Mouse (Mus musculus) midbrain, embryonic 14.5 days (tissue): ENCODE results near the gene Zfp575. TPM values are rescaled to one million over a fixed set of nuclear protein-coding genes. Genes with fewer than 3 reads are reported as not detected.
"Not testable (repeated sequence)": the region's sequence is repeated elsewhere in the genome, so short reads cannot be mapped to it uniquely, and the experiment has no call there.

Experiments
- ATAC-seq: fragments of 200-750 bp; cut with Nextera tagmentation; 2 replicates; pipeline ENCODE4 v1.8.0; 2017; ENCODE audit warnings: moderate number of reproducible peaks, moderate library complexity; ENCODE audit not compliant: low FRiP score, low TSS enrichment
- DNase-seq: peaks from one replicate; pipeline ENCODE4 v3.0.0-alpha.2; 2015
- H3K27ac ChIP-seq: fragments of 300-500 bp; sonication (generic); replicated peaks from 2 replicates; pipeline ENCODE4 v1.5.1; 2014; ENCODE audit warnings: mild to moderate bottlenecking, low read depth, low read length, moderate library complexity
- H3K27me3 ChIP-seq: fragments of 300-500 bp; sonication (generic); 2 replicates; pipeline ENCODE4 v1.6.1; 2014; ENCODE audit warnings: low read length, control low read depth, mixed read lengths; ENCODE audit not compliant: control insufficient read depth, insufficient read depth
- H3K36me3 ChIP-seq: fragments of 300-500 bp; sonication (generic); 2 replicates; pipeline ENCODE4 v1.6.1; 2014; ENCODE audit warnings: low read length, control low read depth; ENCODE audit not compliant: control insufficient read depth, insufficient read depth
- H3K4me1 ChIP-seq: fragments of 300-500 bp; sonication (generic); 2 replicates; pipeline ENCODE4 v1.6.1; 2014; ENCODE audit warnings: mild to moderate bottlenecking, antibody characterized with exemption, low read length, control low read depth; ENCODE audit not compliant: control insufficient read depth, insufficient read depth
- H3K4me2 ChIP-seq: fragments of 300-500 bp; sonication (generic); 2 replicates; pipeline ENCODE4 v1.6.1; 2014; ENCODE audit warnings: mild to moderate bottlenecking, low read length, moderate library complexity
- H3K4me3 ChIP-seq: fragments of 300-500 bp; sonication (generic); replicated peaks from 2 replicates; pipeline ENCODE4 v1.5.1; 2014; ENCODE audit warnings: low read depth, low read length
- H3K9ac ChIP-seq: fragments of 300-500 bp; sonication (generic); replicated peaks from 2 replicates; pipeline ENCODE4 v1.6.1; 2014; ENCODE audit warnings: mild to moderate bottlenecking, low read length, moderate library complexity
- H3K9me3 ChIP-seq: fragments of 300-500 bp; sonication (generic); 2 replicates; pipeline ENCODE4 v1.6.1; 2016; ENCODE audit warnings: low read length, control low read depth, mixed read lengths; ENCODE audit not compliant: control insufficient read depth
- WGBS: fragments of 180-500 bp; shearing (Covaris S2); extraction: QIAGEN DNeasy Blood & Tissue Kit; methylation state at CpG from one replicate; pipeline ENCODE4 v1.1.7; 2014; 5-methylcytosine and 5-hydroxymethylcytosine counted together
- polyA plus RNA-seq: library from polyadenylated mRNA; unstranded; fragments of >200 nt; fragmentation: Nextera tagmentation; extraction: Ambion mirVana; gene quantifications from 2 replicates; pipeline ENCODE4 v1.2.1, GENCODE M21; 2014

Gene Zfp575
- polyA plus RNA-seq, 1 experiment from 2014 or later, result 9.2 TPM

GRCm38 (mm10) chr7:24619671-24620397 is 32.4 kb upstream of the Zfp575 start:
- DNase-seq (no peak), ATAC-seq (no peak)
- Histone ChIP-seq H3K27me3 (no peaks in the 10 kb centered on the region), H3K9ac (no peak overlapping the region), H3K27ac (no peak overlapping the region), H3K9me3 (no peaks in the 10 kb centered on the region), H3K4me3 (no peak overlapping the region), H3K36me3 (no peaks in the 10 kb centered on the region), H3K4me1 (no peaks in the 10 kb centered on the region), H3K4me2 (no peak overlapping the region)
- 51% methylated on average over 13 of the region's 13 CpGs for WGBS

- ATAC-seq, DNase-seq, H3K36me3 ChIP-seq, H3K27ac ChIP-seq, H3K27me3 ChIP-seq, H3K4me1 ChIP-seq, H3K9me3 ChIP-seq, H3K9ac ChIP-seq, H3K4me2 ChIP-seq, H3K4me3 ChIP-seq: not testable (repeated sequence)
- WGBS, result 92% methylated on average over 8 of the region's 8 CpGs
Observed at GRCm38 (mm10) chr7:24618374-24618773, 30.9 kb upstream of the Zfp575 start.

- H3K4me1 ChIP-seq, result 0 out of 2 replicates have a peak, but pooled peaks cover 2% of the 10 kb centered on the region
- H3K9me3 ChIP-seq, result no peaks in the 10 kb centered on the region
- ATAC-seq, result no peak
- H3K27ac ChIP-seq, result no peak overlapping the region
- no peak overlapping the region for H3K9ac ChIP-seq
- no peak overlapping the region for H3K4me3 ChIP-seq
- no peaks in the 10 kb centered on the region for H3K36me3 ChIP-seq
- H3K27me3 ChIP-seq, result peaks cover 10% of the 10 kb centered on the region
- no peak for DNase-seq
- no peak overlapping the region for H3K4me2 ChIP-seq
- WGBS, result 86% methylated on average over 8 of the region's 8 CpGs
Observed at GRCm38 (mm10) chr7:24617763-24618162, 30.3 kb upstream of the Zfp575 start.

DNA sequence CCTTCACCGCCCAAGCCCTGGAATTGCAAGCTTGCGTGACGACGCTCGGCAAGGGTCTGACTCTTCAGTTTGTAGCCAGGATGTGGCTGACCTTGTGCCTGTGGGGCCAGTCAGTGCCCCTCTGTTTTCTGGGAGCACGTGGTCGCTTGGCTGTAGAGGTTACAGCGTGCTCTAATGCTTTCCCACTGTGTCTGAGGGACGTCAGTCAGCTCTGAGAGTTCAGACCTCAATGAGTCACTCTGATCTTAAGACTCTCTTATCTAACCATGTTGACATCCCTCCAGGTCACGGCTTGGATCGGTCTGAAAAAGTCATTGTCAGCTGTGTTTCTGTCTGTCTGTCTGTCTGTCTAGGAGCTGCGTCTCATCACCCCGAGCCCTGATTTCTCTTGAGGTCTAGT is 27.4 kb upstream of the Zfp575 start:
- H3K9ac ChIP-seq, result no peak overlapping the region
- H3K36me3 ChIP-seq, result no peaks in the 10 kb centered on the region
- H3K9me3 ChIP-seq, result no peaks in the 10 kb centered on the region
- H3K4me2 ChIP-seq, result no peak overlapping the region
- H3K4me1 ChIP-seq, result peaks cover 10% of the 10 kb centered on the region; the same call in 1 of the 2 replicates
- H3K27ac ChIP-seq, result no peak overlapping the region
- DNase-seq, result no peak
- ATAC-seq, result no peak
- no peak overlapping the region for H3K4me3 ChIP-seq
- 76% methylated on average over 13 of the region's 13 CpGs for WGBS
- peaks cover 38% of the 10 kb centered on the region for H3K27me3 ChIP-seq

DNA sequence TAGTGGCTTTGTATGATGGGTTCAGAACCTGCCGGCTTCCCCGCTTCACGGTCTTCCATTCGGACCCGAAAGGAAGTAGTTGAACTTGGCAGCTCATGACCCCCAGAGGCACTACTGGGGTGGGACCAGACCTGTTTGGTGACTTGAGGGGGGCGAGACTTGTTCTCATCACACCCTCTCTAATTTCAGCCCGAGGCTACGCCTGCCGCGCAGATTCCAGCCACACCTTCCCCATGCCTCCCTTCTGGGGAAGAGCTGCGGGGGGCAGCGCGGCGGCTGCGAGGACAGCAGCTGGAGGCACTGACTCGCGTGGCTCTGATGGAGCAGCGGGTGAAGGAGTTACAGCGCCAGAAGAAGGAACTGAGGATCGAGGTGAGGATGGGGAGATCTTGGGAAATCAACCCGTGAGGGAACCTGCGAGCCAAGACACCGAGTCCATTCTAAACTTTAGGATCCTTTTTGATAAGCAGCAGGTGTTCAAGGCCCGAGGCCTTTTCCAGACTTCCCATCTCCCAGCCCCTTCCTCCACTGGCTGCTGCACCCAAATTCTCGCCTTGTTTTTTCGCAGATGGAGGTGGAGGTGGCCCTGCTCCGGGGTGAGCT is 25.0 kb upstream of the Zfp575 start:
- no peaks in the 10 kb centered on the region for H3K9me3 ChIP-seq
- DNase-seq, result no peak
- no peak for ATAC-seq
- no peaks in the 10 kb centered on the region for H3K36me3 ChIP-seq
- no peak overlapping the region for H3K27ac ChIP-seq
- H3K27me3 ChIP-seq, result peaks cover 42% of the 10 kb centered on the region
- H3K4me2 ChIP-seq, result peak overlapping the region; percentile 6; the same call in 1 of the 2 replicates
- H3K9ac ChIP-seq, result no peak overlapping the region
- peaks cover 10% of the 10 kb centered on the region; the same call in 1 of the 2 replicates for H3K4me1 ChIP-seq
- H3K4me3 ChIP-seq, result no peak overlapping the region
- 4% methylated on average over 27 of the region's 27 CpGs for WGBS

- Histone ChIP-seq H3K9me3 (no peaks in the 10 kb centered on the region), H3K4me1 (peaks cover 10% of the 10 kb centered on the region; the same call in 1 of the 2 replicates), H3K27me3 (peaks cover 42% of the 10 kb centered on the region), H3K36me3 (no peaks in the 10 kb centered on the region), H3K27ac (no peak overlapping the region), H3K9ac (no peak overlapping the region), H3K4me3 (no peak overlapping the region), H3K4me2 (no peak overlapping the region; the same call in 1 of the 2 replicates)
- no peak for ATAC-seq
- no peak for DNase-seq
- 15% methylated on average over 7 of the region's 7 CpGs for WGBS
Observed at GRCm38 (mm10) chr7:24611709-24612108, 24.3 kb upstream of the Zfp575 start.

- no peak overlapping the region for H3K9ac ChIP-seq
- peak; percentile 67 for DNase-seq
- no peak overlapping the region for H3K27ac ChIP-seq
- no peaks in the 10 kb centered on the region for H3K9me3 ChIP-seq
- H3K36me3 ChIP-seq, result no peaks in the 10 kb centered on the region
- peaks cover 10% of the 10 kb centered on the region; the same call in 1 of the 2 replicates for H3K4me1 ChIP-seq
- under 1% methylated on average over 36 of the region's 36 CpGs for WGBS
- peak; percentile 64; the same call in 1 of the 2 replicates for ATAC-seq
- peaks cover 42% of the 10 kb centered on the region for H3K27me3 ChIP-seq
- H3K4me3 ChIP-seq, result peak overlapping the region; percentile 23
- H3K4me2 ChIP-seq, result peak overlapping the region; percentile 45
Observed at GRCm38 (mm10) chr7:24610879-24611494, 23.5 kb upstream of the Zfp575 start.

DNA sequence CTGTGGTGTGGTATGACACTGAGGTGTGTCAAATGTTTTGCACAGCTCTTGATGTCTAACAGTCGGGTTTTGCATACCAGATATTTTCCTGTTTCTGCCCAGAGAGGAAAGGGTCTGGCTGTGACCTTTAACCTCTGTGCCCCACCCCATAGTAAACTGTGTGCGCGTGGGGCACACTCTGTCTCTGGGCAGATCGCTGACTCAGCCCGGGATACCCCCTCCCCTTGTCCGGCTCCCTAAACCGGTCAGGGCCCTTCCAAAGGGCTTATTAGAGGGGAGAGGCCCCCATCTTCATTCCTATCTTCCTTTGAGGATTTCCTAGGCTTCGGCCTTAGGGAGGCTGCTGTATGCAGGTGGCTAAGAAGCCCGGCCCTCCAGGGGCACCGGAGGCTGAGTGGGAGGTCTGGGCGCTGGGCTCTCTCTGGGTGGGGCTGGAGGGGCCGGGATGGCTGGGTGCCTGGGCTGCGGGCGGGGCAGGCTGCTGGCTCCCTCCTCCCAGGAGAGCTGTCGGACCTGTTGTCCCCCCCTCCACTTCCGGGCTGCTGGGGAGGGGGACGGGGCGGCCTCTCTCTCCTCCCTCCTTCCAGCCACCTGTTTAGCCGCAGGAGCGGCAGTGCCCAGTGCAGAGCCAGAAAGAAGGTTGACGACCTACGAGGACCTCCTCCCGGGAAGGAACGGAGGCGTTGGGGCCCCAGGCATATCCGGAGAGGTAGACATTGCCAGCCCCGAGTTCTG is 22.9 kb upstream of the Zfp575 start, which contains the start of gene Phldb3:
TSS of gene Phldb3 (plus strand) at position 620 of the 735 bp plus-strand sequence.
- Histone ChIP-seq H3K36me3 (no peaks in the 10 kb centered on the region), H3K4me2 (peak within 1 kb of the TSS; percentile 45), H3K4me1 (peaks cover 10% of the 10 kb centered on the region; the same call in 1 of the 2 replicates), H3K27ac (no peak within 1 kb of the TSS), H3K27me3 (peaks cover 42% of the 10 kb centered on the region), H3K4me3 (peak within 1 kb of the TSS; percentile 23), H3K9me3 (no peaks in the 10 kb centered on the region), H3K9ac (no peak within 1 kb of the TSS)
- DNase-seq (no peak), ATAC-seq (no peak)
- WGBS, result 5% methylated on average over 27 of the region's 27 CpGs
